Mouse (Mus musculus): Measurements from ENCODE around the gene Mmp28. TPM values are rescaled to one million over a fixed set of nuclear protein-coding genes. Genes with fewer than 3 reads are reported as not detected.

The Mmp28 gene
- polyA plus RNA-seq, 1 experiment from 2014 or later = 5.1 TPM

DNA sequence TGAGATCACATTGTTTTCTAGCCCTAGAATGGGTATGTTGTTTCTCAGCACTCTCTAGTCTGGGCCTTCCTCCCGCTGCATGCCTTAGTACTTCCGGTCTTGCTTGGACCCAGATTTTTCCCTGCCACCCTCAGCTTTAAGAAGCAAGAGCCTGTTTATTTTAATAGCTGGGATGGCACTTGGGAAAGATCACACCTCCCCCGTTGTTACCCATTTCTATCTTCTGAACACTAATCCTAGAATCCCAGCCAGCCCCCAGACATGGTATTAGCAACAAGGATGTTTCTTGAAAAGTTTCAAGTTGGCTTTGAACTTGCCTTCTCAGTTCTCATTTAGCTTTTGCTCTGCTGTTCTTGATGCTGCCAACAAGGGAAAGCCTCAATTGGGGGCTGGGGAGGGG is 56.5 kb downstream of the Mmp28 start:
- Histone ChIP-seq H3K27me3 (replicated peaks; ENCODE audit: insufficient read depth, low read length) (no peaks in the 10 kb centered on the region), H3K9ac (replicated peaks; ENCODE audit: low read depth) (no peak overlapping the region), H3K4me2 (replicated peaks; ENCODE audit: low read depth, low read length) (no peak overlapping the region), H3K36me3 (ENCODE audit: insufficient read depth, low read length) (peaks cover 9% of the 10 kb centered on the region), H3K9me3 (ENCODE audit: low read length) (no peaks in the 10 kb centered on the region), H3K4me1 (ENCODE audit: insufficient read depth, low read depth, low read length) (peaks cover 4% of the 10 kb centered on the region; the same call in 1 of the 2 replicates), H3K4me3 (ENCODE audit: low read depth, low read length) (no peak overlapping the region), H3K27ac (ENCODE audit: low read length) (no peak overlapping the region)
- 33% methylated on average over 3 of the region's 3 CpGs for WGBS
- no peak for ATAC-seq
- no peak for DNase-seq (ENCODE audit: low spot score)
- TF ChIP-seq EP300 (IDR thresholded peaks at IDR 0.05) = no peak
- no peak for TF ChIP-seq CTCF (IDR thresholded peaks at IDR 0.05)

- Histone ChIP-seq H3K27ac (ENCODE audit: low read length) (no peak overlapping the region), H3K27me3 (replicated peaks; ENCODE audit: insufficient read depth, low read length) (no peaks in the 10 kb centered on the region), H3K4me1 (ENCODE audit: insufficient read depth, low read depth, low read length) (no peaks in the 10 kb centered on the region), H3K9ac (replicated peaks; ENCODE audit: low read depth) (no peak overlapping the region), H3K9me3 (ENCODE audit: low read length) (no peaks in the 10 kb centered on the region), H3K4me2 (replicated peaks; ENCODE audit: low read depth, low read length) (no peak overlapping the region), H3K4me3 (ENCODE audit: low read depth, low read length) (no peak overlapping the region), H3K36me3 (ENCODE audit: insufficient read depth, low read length) (peaks cover 27% of the 10 kb centered on the region)
- DNase-seq (ENCODE audit: low spot score) = no peak
- peak; percentile 60 for ATAC-seq
- TF ChIP-seq CTCF (IDR thresholded peaks at IDR 0.05) (no peak), EP300 (IDR thresholded peaks at IDR 0.05) (no peak)
- WGBS = 73% methylated on average over 7 of the region's 7 CpGs
Measured at GRCm38 (mm10) chr11:83403787-83404186, 59.1 kb downstream of the Mmp28 start.

- TF ChIP-seq CTCF (IDR thresholded peaks at IDR 0.05) (no peak), EP300 (IDR thresholded peaks at IDR 0.05) (no peak)
- Histone ChIP-seq H3K9me3 (ENCODE audit: low read length) (no peaks in the 10 kb centered on the region), H3K27ac (ENCODE audit: low read length) (no peak overlapping the region), H3K4me2 (replicated peaks; ENCODE audit: low read depth, low read length) (no peak overlapping the region), H3K36me3 (ENCODE audit: insufficient read depth, low read length) (peaks cover 31% of the 10 kb centered on the region), H3K27me3 (replicated peaks; ENCODE audit: insufficient read depth, low read length) (no peaks in the 10 kb centered on the region), H3K4me1 (ENCODE audit: insufficient read depth, low read depth, low read length) (no peaks in the 10 kb centered on the region), H3K4me3 (ENCODE audit: low read depth, low read length) (no peak overlapping the region), H3K9ac (replicated peaks; ENCODE audit: low read depth) (no peak overlapping the region)
- DNase-seq (ENCODE audit: low spot score) (no peak), ATAC-seq (no peak)
- 73% methylated on average over 5 of the region's 5 CpGs for WGBS
Measured at GRCm38 (mm10) chr11:83398724-83399123, 64.1 kb downstream of the Mmp28 start.

DNA sequence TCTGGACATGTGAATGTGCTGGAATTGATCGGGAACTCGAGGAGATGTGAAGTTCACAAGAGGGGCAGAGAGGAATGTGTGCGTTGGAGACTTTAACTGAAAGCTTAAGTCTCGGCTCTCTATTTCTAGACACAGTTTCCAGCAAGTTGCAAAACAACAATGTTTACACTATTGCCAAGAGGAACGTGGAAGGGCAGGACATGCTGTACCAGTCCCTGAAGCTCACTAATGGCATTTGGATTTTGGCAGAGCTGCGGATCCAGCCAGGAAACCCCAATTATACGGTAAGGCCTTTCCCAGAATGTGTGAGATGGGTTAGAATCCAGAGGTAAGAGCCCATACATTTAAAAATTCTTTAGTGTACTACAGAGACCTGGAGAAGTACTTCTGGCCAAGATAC is 65.2 kb downstream of the Mmp28 start:
- TF ChIP-seq CTCF (IDR thresholded peaks at IDR 0.05) (no peak), EP300 (IDR thresholded peaks at IDR 0.05) (peak; percentile 90)
- H3K9ac ChIP-seq (replicated peaks; ENCODE audit: low read depth) = no peak overlapping the region
- H3K4me3 ChIP-seq (ENCODE audit: low read depth, low read length) = no peak overlapping the region
- no peaks in the 10 kb centered on the region for H3K4me1 ChIP-seq (ENCODE audit: insufficient read depth, low read depth, low read length)
- no peaks in the 10 kb centered on the region for H3K9me3 ChIP-seq (ENCODE audit: low read length)
- no peak overlapping the region for H3K4me2 ChIP-seq (replicated peaks; ENCODE audit: low read depth, low read length)
- peaks cover 33% of the 10 kb centered on the region for H3K36me3 ChIP-seq (ENCODE audit: insufficient read depth, low read length)
- ATAC-seq = peak; percentile 62
- 62% methylated on average over 7 of the region's 7 CpGs for WGBS
- peak; percentile 57 for DNase-seq (ENCODE audit: low spot score)
- H3K27ac ChIP-seq (ENCODE audit: low read length) = 0 out of 2 replicates have a peak overlapping the region, but pooled peaks have one; percentile 12
- H3K27me3 ChIP-seq (replicated peaks; ENCODE audit: insufficient read depth, low read length) = no peaks in the 10 kb centered on the region

- Histone ChIP-seq H3K9ac (replicated peaks; ENCODE audit: low read depth) (no peak overlapping the region), H3K27ac (ENCODE audit: low read length) (no peak overlapping the region), H3K9me3 (ENCODE audit: low read length) (no peaks in the 10 kb centered on the region), H3K4me1 (ENCODE audit: insufficient read depth, low read depth, low read length) (no peaks in the 10 kb centered on the region), H3K27me3 (replicated peaks; ENCODE audit: insufficient read depth, low read length) (no peaks in the 10 kb centered on the region), H3K36me3 (ENCODE audit: insufficient read depth, low read length) (peaks cover 38% of the 10 kb centered on the region), H3K4me2 (replicated peaks; ENCODE audit: low read depth, low read length) (no peak overlapping the region), H3K4me3 (ENCODE audit: low read depth, low read length) (no peak overlapping the region)
- TF ChIP-seq EP300 (IDR thresholded peaks at IDR 0.05) (no peak), CTCF (IDR thresholded peaks at IDR 0.05) (no peak)
- no peak for DNase-seq (ENCODE audit: low spot score)
- no peak for ATAC-seq
- WGBS = 56% methylated on average over 6 of the region's 6 CpGs
Measured at GRCm38 (mm10) chr11:83394802-83395439, 68.0 kb downstream of the Mmp28 start.

- H3K9me3 ChIP-seq (ENCODE audit: low read length) = no peaks in the 10 kb centered on the region
- WGBS = 81% methylated on average over 4 of the region's 4 CpGs
- no peak overlapping the region for H3K9ac ChIP-seq (replicated peaks; ENCODE audit: low read depth)
- DNase-seq (ENCODE audit: low spot score) (no peak), ATAC-seq (no peak)
- no peak overlapping the region for H3K4me2 ChIP-seq (replicated peaks; ENCODE audit: low read depth, low read length)
- no peak for TF ChIP-seq CTCF (IDR thresholded peaks at IDR 0.05)
- TF ChIP-seq EP300 (IDR thresholded peaks at IDR 0.05) = no peak
- H3K36me3 ChIP-seq (ENCODE audit: insufficient read depth, low read length) = peaks cover 25% of the 10 kb centered on the region
- no peaks in the 10 kb centered on the region for H3K27me3 ChIP-seq (replicated peaks; ENCODE audit: insufficient read depth, low read length)
- H3K4me3 ChIP-seq (ENCODE audit: low read depth, low read length) = no peak overlapping the region
- H3K27ac ChIP-seq (ENCODE audit: low read length) = no peak overlapping the region
- no peaks in the 10 kb centered on the region for H3K4me1 ChIP-seq (ENCODE audit: insufficient read depth, low read depth, low read length)
Measured at GRCm38 (mm10) chr11:83393062-83393461, 69.8 kb downstream of the Mmp28 start.

Other genes with a start within 250 kb of the Mmp28 start
- 0.75 and 1.3 TPM in 2 replicates for gene Slfn14, start 176.3 kb downstream of the Mmp28 start, polyA plus RNA-seq (2015; fragmentation: Nextera tagmentation; extraction: Ambion mirVana)
- 26.5 and 30.9 TPM in 2 replicates for gene Ap2b1, start 164.0 kb downstream of the Mmp28 start, polyA plus RNA-seq (2015; fragmentation: Nextera tagmentation; extraction: Ambion mirVana)
- gene Pex12, start 160.5 kb downstream of the Mmp28 start, polyA plus RNA-seq (2015; fragmentation: Nextera tagmentation; extraction: Ambion mirVana) = 9.0 and 9.5 TPM in 2 replicates
- gene Rasl10b, start 53.9 kb downstream of the Mmp28 start, polyA plus RNA-seq (2015; fragmentation: Nextera tagmentation; extraction: Ambion mirVana) = 0.80 and 1.2 TPM in 2 replicates
- gene Gas2l2, start 33.6 kb downstream of the Mmp28 start, polyA plus RNA-seq (2015; fragmentation: Nextera tagmentation; extraction: Ambion mirVana) = 1.8 and 2.2 TPM in 2 replicates
- 0.23 and 0.54 TPM in 2 replicates for gene 1700020L24Rik, start 25.4 kb downstream of the Mmp28 start, polyA plus RNA-seq (2015; fragmentation: Nextera tagmentation; extraction: Ambion mirVana)
- gene Taf15, start 10.0 kb upstream of the Mmp28 start, polyA plus RNA-seq (2015; fragmentation: Nextera tagmentation; extraction: Ambion mirVana) = 3.2 and 4.4 TPM in 2 replicates
- gene Heatr9, start 59.1 kb upstream of the Mmp28 start, polyA plus RNA-seq (2015; fragmentation: Nextera tagmentation; extraction: Ambion mirVana) = not detected in 2 replicates
- 3.3 and 5.9 TPM in 2 replicates for gene Ccl5, start 67.4 kb upstream of the Mmp28 start, polyA plus RNA-seq (2015; fragmentation: Nextera tagmentation; extraction: Ambion mirVana)
- gene Ccl9, start 115.6 kb upstream of the Mmp28 start, polyA plus RNA-seq (2015; fragmentation: Nextera tagmentation; extraction: Ambion mirVana) = 29.8 and 36.6 TPM in 2 replicates
- gene Ccl6, start 130.0 kb upstream of the Mmp28 start, polyA plus RNA-seq (2015; fragmentation: Nextera tagmentation; extraction: Ambion mirVana) = 413 and 421 TPM in 2 replicates
- not detected in 2 replicates for gene Rpl9-ps1, start 182.6 kb upstream of the Mmp28 start, polyA plus RNA-seq (2015; fragmentation: Nextera tagmentation; extraction: Ambion mirVana)
- 3.6 and 11.2 TPM in 2 replicates for gene Ccl3, start 186.3 kb upstream of the Mmp28 start, polyA plus RNA-seq (2015; fragmentation: Nextera tagmentation; extraction: Ambion mirVana)
- 1.7 and 15.8 TPM in 2 replicates for gene Ccl4, start 199.5 kb upstream of the Mmp28 start, polyA plus RNA-seq (2015; fragmentation: Nextera tagmentation; extraction: Ambion mirVana)
- gene Wfdc17, start 240.9 kb upstream of the Mmp28 start, polyA plus RNA-seq (2015; fragmentation: Nextera tagmentation; extraction: Ambion mirVana) = 27.1 and 33.5 TPM in 2 replicates
- gene Wfdc18, start 245.9 kb upstream of the Mmp28 start, polyA plus RNA-seq (2015; fragmentation: Nextera tagmentation; extraction: Ambion mirVana) = 11.4 TPM in 1 of 2 replicates, not detected in the other

Data from lung, postnatal 0 days (tissue).